Mouse (Mus musculus) liver, postnatal 0 days (tissue): ENCODE measurements around the gene Entpd7. TPM values are rescaled to one million over a fixed set of nuclear protein-coding genes. Genes with fewer than 3 reads are reported as not detected.
A peak's percentile ranks its signal among the peaks of the same experiment; 100 is the strongest.

Experiments used
- ATAC-seq: fragments of 200-750 bp; cut with Nextera tagmentation; 2 replicates; pipeline ENCODE4 v1.8.0; 2017; ENCODE audit warnings: mild to moderate bottlenecking, moderate library complexity
- DNase-seq: peaks from one replicate; pipeline ENCODE4 v3.0.0-alpha.2; 2016
- H3K27ac ChIP-seq: fragments of 300-500 bp; sonication (generic); 2 replicates; pipeline ENCODE4 v1.5.1; 2014; ENCODE audit warnings: antibody characterized with exemption, moderate library complexity, mild to moderate bottlenecking, low read depth
- H3K27me3 ChIP-seq: fragments of 300-500 bp; sonication (generic); 2 replicates; pipeline ENCODE4 v1.6.1; 2014; ENCODE audit warnings: low read length, control low read depth, mixed read lengths; ENCODE audit not compliant: insufficient read depth
- H3K36me3 ChIP-seq: fragments of 300-500 bp; sonication (generic); replicated peaks from 2 replicates; pipeline ENCODE4 v1.6.1; 2014; ENCODE audit warnings: mild to moderate bottlenecking, control low read depth, low read length, moderate library complexity, mixed read lengths; ENCODE audit not compliant: insufficient read depth
- H3K4me1 ChIP-seq: fragments of 300-500 bp; sonication (generic); 2 replicates; pipeline ENCODE4 v1.6.1; 2014; ENCODE audit warnings: antibody characterized with exemption, mild to moderate bottlenecking, control low read depth; ENCODE audit not compliant: insufficient read depth
- H3K4me2 ChIP-seq: fragments of 300-500 bp; sonication (generic); 2 replicates; pipeline ENCODE4 v1.6.1; 2014; ENCODE audit warnings: low read depth, mild to moderate bottlenecking, low read length, moderate library complexity, mixed read lengths
- H3K4me3 ChIP-seq: fragments of 300-500 bp; sonication (generic); 2 replicates; pipeline ENCODE4 v1.5.1; 2014; ENCODE audit warnings: low read depth, low read length
- H3K9ac ChIP-seq: fragments of 300-500 bp; sonication (generic); replicated peaks from 2 replicates; pipeline ENCODE4 v1.6.1; 2014; ENCODE audit warnings: mild to moderate bottlenecking, moderate library complexity
- H3K9me3 ChIP-seq: fragments of 300-500 bp; sonication (generic); 2 replicates; pipeline ENCODE4 v1.6.1; 2016; ENCODE audit warnings: mild to moderate bottlenecking, control low read depth, low read length, mixed read lengths
- CTCF ChIP-seq: sonication (generic); IDR thresholded peaks from 2 replicates; pipeline ENCODE4 v1.5.1; 2016; ENCODE audit warnings: antibody characterized with exemption, low read depth
- EP300 ChIP-seq: IDR thresholded peaks from 2 replicates; pipeline ENCODE4 v1.6.1; 2016; ENCODE audit warnings: antibody characterized with exemption, low read depth, mild to moderate bottlenecking
- WGBS: fragments of 180-500 bp; shearing (Covaris S2); extraction: QIAGEN DNeasy Blood & Tissue Kit; methylation state at CpG from one replicate; pipeline ENCODE4 v1.1.7; 2014; ENCODE audit not compliant: insufficient replicate concordance; 5-methylcytosine and 5-hydroxymethylcytosine counted together
- polyA plus RNA-seq: library from polyadenylated mRNA; unstranded; fragments of >200 nt; fragmentation: Nextera tagmentation; extraction: Ambion mirVana; gene quantifications from 2 replicates; pipeline ENCODE4 v1.2.1, GENCODE M21; 2015

Entpd7 gene
- polyA plus RNA-seq, 1 experiment from 2014 or later, result 1.9 TPM

GRCm38 (mm10) chr19:43663471-43663870 is 26.0 kb upstream of the Entpd7 start:
- WGBS, result 82% methylated on average over 8 of the region's 8 CpGs
- DNase-seq (no peak), ATAC-seq (no peak)
- H3K9me3 ChIP-seq, result no peaks in the 10 kb centered on the region
- H3K27me3 ChIP-seq, result no peaks in the 10 kb centered on the region
- H3K4me3 ChIP-seq, result no peak overlapping the region
- H3K4me1 ChIP-seq, result no peaks in the 10 kb centered on the region
- no peak overlapping the region for H3K4me2 ChIP-seq
- H3K9ac ChIP-seq, result no peak overlapping the region
- TF ChIP-seq CTCF, result no peak
- no peak for TF ChIP-seq EP300
- no peak overlapping the region for H3K27ac ChIP-seq
- H3K36me3 ChIP-seq, result peaks cover 31% of the 10 kb centered on the region

- Histone ChIP-seq H3K36me3 (peaks cover 33% of the 10 kb centered on the region), H3K9me3 (no peaks in the 10 kb centered on the region), H3K4me2 (no peak overlapping the region), H3K27me3 (no peaks in the 10 kb centered on the region), H3K4me1 (peaks cover 9% of the 10 kb centered on the region), H3K4me3 (no peak overlapping the region), H3K9ac (no peak overlapping the region), H3K27ac (no peak overlapping the region)
- peak; percentile 28 for DNase-seq
- no peak for ATAC-seq
- TF ChIP-seq EP300 (no peak), CTCF (peak; percentile 81)
- WGBS, result 64% methylated on average over 12 of the region's 12 CpGs
Observed at GRCm38 (mm10) chr19:43665441-43666048, 23.9 kb upstream of the Entpd7 start.

- Histone ChIP-seq H3K4me2 (no peak overlapping the region), H3K27me3 (no peaks in the 10 kb centered on the region), H3K27ac (no peak overlapping the region), H3K9ac (no peak overlapping the region), H3K4me3 (no peak overlapping the region), H3K9me3 (no peaks in the 10 kb centered on the region), H3K36me3 (peaks cover 33% of the 10 kb centered on the region), H3K4me1 (peaks cover 20% of the 10 kb centered on the region)
- ATAC-seq (peak; percentile 10; the same call in 1 of the 2 replicates), DNase-seq (no peak)
- 84% methylated on average over 22 of the region's 22 CpGs for WGBS
- no peak for TF ChIP-seq EP300
- TF ChIP-seq CTCF, result no peak
Observed at GRCm38 (mm10) chr19:43666661-43667429, 22.6 kb upstream of the Entpd7 start.

GRCm38 (mm10) chr19:43667430-43667809 is 22.1 kb upstream of the Entpd7 start:
- TF ChIP-seq CTCF (peak; percentile 46), EP300 (no peak)
- no peak for ATAC-seq
- Histone ChIP-seq H3K27ac (no peak overlapping the region), H3K27me3 (no peaks in the 10 kb centered on the region), H3K36me3 (peaks cover 33% of the 10 kb centered on the region), H3K4me3 (no peak overlapping the region), H3K4me1 (peaks cover 21% of the 10 kb centered on the region), H3K9me3 (no peaks in the 10 kb centered on the region), H3K4me2 (no peak overlapping the region), H3K9ac (no peak overlapping the region)
- DNase-seq, result no peak
- WGBS, result 52% methylated on average over 4 of the region's 4 CpGs

GRCm38 (mm10) chr19:43669136-43669759 is 20.2 kb upstream of the Entpd7 start:
- Histone ChIP-seq H3K4me3 (no peak overlapping the region), H3K4me2 (no peak overlapping the region), H3K27me3 (no peaks in the 10 kb centered on the region), H3K27ac (no peak overlapping the region), H3K9ac (no peak overlapping the region), H3K36me3 (peaks cover 17% of the 10 kb centered on the region), H3K9me3 (no peaks in the 10 kb centered on the region), H3K4me1 (peaks cover 32% of the 10 kb centered on the region)
- peak; percentile 5; the same call in 1 of the 2 replicates for ATAC-seq
- WGBS, result 71% methylated on average over 8 of the region's 8 CpGs
- peak; percentile 40 for DNase-seq
- TF ChIP-seq CTCF (no peak), EP300 (no peak)

- 67% methylated on average over 7 of the region's 7 CpGs for WGBS
- Histone ChIP-seq H3K4me3 (no peak overlapping the region), H3K27me3 (no peaks in the 10 kb centered on the region), H3K4me2 (no peak overlapping the region), H3K9me3 (no peaks in the 10 kb centered on the region), H3K36me3 (0 out of 2 replicates have a peak, but pooled peaks cover 8% of the 10 kb centered on the region), H3K27ac (peak overlapping the region; percentile 56; the same call in 1 of the 2 replicates), H3K4me1 (peaks cover 34% of the 10 kb centered on the region), H3K9ac (peak overlapping the region; percentile 38; the same call in 1 of the 2 replicates)
- ATAC-seq, result no peak
- no peak for TF ChIP-seq EP300
- no peak for TF ChIP-seq CTCF
- DNase-seq, result no peak
Observed at GRCm38 (mm10) chr19:43671054-43671453, 18.4 kb upstream of the Entpd7 start.
